Mouse (Mus musculus): ENCODE measurements around the gene Slc39a5. TPM values are rescaled to one million over a fixed set of nuclear protein-coding genes. Genes with fewer than 3 reads are reported as not detected.
A peak's percentile ranks its signal among the peaks of the same experiment; 100 is the strongest.

Slc39a5 gene
- total RNA-seq, 1 experiment from 2014 or later, result not detected

DNA sequence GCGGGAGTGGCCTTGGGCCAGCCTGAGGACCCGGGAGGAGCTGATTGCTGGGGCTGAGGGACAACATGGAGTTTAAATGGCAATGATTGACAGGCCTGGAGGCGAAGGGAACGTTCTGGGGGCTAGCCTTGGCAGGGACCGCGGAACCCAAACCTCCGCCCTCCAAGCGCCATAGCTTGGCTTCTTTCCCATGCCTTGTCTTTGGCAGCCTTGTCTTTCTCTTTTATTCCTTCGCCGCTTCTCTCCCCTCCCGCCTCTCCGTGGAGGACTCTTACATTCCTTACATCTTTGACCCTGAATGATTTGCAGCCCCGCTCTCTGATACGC is 11.0 kb upstream of the Slc39a5 start:
- no peak for ATAC-seq (replicated peaks; ENCODE audit: insufficient number of reproducible peaks, low FRiP score, low TSS enrichment, poor library complexity, severe bottlenecking)

DNA sequence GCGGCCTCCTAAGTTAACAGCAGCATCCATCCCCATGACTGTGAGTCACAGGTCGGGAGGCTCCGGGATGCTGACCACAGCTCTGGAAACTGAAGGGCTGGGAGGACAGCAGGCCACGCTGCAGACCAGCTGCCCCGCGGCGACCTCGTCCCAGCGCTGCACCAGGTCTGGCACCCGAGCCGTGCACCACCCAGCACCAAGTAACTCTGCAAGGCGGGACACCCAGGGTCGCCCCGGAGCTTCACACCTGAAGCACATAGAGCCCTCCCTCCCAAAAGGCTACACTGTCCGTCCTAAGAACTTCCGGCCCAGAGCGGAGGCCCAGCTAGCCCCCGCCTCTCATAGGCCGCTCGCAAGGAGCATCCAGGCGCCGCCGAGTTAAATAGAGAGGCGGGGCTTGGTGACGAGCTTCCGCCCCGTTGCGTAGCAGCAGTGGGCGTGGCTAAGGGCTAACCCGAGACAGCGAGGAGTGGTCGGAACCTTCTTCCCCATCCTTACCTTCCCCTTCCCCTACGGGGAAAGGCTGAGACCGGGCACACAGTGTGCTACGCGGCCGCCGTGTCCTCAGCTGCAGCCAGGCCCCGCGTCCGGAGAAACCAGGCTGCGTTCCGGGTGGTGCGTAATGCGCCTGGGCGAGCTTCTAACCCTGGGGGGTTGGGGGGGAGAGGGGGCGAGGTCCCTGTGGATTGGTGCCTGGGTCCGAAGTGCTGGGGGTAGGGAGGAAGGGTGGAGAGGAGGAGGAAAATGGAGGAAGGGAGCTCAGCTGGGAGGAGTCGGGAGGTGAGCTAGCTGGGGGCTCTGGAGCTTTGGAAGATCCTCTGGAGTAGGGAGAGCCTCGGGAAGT is 10.4 kb upstream of the Slc39a5 start, which contains the start of the genes Nabp2 and Rnf41:
Gene Nabp2 (minus strand): TSS at position 282 of the 844 bp plus-strand sequence.
Gene Rnf41 (plus strand): TSS at position 447 of the 844 bp plus-strand sequence.
- ATAC-seq (replicated peaks; ENCODE audit: insufficient number of reproducible peaks, low FRiP score, low TSS enrichment, poor library complexity, severe bottlenecking), result peak; percentile 82

DNA sequence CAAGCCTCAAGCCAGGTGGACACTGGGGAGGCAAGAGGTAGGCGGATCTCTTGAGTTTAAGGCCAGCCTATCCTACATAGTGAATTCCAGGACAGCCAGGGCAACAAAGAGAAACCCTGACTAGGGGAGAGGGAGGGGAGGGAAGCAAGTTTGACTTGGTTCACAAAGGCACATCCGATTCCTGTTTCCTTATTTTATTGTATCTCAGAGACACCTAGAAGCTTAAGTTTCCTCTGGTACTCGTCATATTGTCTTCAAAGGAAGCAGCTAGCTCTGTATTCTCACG is 9.5 kb upstream of the Slc39a5 start:
- no peak for ATAC-seq (replicated peaks; ENCODE audit: insufficient number of reproducible peaks, low FRiP score, low TSS enrichment, poor library complexity, severe bottlenecking)

DNA sequence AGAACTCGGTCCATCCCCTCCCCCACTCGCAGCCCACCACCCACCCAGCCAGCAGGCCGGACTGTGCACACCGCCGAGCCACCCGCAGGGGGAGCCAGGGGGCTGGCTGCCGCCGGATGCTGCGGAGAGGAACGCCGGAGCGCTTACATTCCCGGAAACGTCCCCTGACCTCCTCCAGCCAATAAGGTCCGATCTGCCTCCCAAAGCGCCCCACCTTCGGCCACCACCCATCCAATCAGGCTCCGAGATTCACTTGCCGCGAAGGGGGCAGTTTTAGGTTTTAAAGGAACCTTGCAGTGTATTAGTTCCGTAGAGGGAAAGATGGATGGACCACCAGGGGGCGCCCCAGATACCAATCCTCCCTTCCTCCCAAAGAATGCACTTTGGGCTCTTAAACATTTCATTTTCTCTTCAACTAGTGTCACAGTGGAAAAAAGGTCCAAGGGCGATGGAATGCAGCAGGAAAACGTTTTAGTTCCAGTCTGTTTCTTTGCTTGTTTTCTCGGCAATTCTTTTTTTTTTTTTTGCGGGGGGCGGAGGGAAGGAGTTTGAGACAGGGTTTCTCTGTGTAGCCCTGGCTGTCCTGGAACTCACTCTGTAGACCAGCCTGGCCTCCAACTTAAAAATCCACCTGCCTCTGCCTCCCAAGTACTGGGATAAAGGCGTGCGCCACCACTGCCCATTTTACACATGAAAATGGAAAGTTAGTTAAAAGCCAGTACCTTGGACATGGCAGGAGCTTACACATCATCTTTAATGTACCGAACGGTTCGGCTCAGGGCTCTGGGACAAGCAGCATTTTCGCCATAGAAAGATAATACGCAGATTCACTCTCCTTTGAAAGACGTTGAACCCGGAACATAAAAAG is 8.9 kb upstream of the Slc39a5 start:
- peak; percentile 92 for ATAC-seq (replicated peaks; ENCODE audit: insufficient number of reproducible peaks, low FRiP score, low TSS enrichment, poor library complexity, severe bottlenecking)

DNA sequence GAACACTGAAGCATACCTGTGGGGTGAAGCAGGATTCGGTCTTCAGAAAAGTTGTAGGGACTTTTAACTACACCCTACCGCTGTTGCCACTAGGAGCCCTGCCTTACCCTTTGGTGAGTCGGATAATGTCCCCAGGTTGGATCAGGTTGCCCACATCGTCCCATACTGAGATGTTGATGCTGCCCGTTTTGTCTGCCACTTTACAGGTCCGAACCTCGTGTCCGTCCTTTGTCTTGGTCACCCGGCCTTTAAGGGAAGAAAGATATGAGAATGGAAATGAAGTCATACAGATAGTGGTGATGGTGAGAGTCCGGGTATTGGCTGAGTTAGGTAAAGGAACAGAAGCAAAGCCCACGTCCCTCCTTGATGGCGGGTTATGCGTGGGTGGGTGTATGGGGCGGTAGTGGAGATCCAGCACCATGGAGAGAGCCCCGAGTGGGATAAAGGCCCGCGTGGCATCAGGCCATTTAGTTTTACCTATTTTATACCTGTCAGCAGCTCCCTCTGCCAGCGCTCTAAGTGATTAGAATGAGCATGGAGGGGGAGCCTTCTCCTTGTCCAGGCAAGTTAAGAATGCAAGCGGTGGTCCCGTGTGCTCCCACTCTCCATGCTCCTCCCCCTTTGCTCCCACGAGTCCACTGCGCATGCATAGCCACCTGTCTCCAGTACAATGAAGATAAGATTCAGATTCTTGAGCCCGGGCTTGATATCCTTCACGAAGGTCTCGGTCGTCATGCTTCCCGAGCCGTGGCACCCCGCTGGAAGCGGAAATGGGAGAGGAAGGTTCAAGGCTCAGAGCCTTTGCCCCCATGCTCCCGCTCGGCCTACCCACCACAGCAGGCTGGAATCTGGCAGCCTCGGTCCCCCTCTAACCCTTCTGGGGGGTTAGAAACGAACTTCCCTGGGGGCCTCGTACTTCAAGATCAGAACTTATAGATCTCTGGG is 7.8 kb upstream of the Slc39a5 start:
- ATAC-seq (replicated peaks; ENCODE audit: insufficient number of reproducible peaks, low FRiP score, low TSS enrichment, poor library complexity, severe bottlenecking), result no peak

DNA sequence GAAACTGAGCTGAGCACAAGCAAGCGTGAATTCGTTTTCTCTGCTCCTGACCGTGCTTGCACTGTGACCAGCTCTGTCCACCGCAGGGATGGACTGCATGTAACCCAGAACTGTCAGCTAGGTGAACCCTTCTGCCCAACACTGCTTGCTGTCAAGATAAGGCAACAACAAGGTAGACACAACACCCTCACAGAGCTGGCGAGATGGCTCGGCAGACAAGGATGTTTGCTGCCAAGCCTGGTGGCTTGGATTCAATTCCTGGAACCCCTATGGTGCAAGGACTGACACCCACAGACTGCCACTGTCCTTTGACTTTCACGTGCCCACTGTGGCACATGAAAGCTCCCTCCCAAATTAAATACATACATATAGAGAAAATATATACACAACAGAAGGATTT is 2.9 kb upstream of the Slc39a5 start:
- no peak for ATAC-seq (replicated peaks; ENCODE audit: insufficient number of reproducible peaks, low FRiP score, low TSS enrichment, poor library complexity, severe bottlenecking)

DNA sequence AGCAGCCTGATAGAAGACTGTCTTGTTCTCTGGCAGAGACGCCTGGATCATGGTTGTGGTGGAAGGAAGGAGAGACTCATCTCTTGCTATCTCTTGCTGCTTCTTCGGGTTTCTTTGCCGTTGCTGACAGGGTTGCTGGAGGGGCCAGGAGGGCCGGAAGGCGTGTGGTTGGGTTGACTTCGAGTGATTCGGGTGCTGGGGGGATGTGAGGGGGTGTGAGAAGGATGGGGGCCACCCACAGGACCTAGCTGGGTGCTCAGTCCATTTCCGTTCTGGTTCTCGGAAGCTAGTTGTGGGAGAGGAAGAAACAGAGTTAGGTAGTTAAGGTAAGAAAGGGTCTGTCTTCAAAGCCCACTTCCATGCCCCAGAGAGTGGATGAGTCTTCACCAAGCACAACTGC is 609 bp upstream of the Slc39a5 start:
- no peak for ATAC-seq (replicated peaks; ENCODE audit: insufficient number of reproducible peaks, low FRiP score, low TSS enrichment, poor library complexity, severe bottlenecking)

DNA sequence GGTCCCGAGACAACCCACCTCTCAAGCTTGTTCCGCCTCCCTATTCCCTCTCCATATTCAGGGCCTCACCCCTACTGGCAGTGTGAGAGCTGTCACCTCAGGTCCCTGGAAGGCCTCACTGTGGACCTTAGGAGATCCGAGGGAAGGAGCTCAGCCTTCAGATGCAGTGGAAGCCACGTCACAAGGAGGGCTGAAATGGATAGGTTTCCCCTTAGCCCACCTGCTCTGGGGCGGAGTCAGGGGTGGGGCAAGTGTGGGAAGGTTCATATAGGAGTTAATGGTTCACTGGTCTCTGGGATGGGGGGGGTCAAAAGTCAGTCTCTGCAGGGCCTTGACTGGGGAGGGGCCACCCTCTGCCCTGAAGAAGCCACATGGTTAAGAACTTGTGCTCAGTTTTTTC is 691 bp downstream of the Slc39a5 start:
- ATAC-seq (replicated peaks; ENCODE audit: insufficient number of reproducible peaks, low FRiP score, low TSS enrichment, poor library complexity, severe bottlenecking), result no peak

DNA sequence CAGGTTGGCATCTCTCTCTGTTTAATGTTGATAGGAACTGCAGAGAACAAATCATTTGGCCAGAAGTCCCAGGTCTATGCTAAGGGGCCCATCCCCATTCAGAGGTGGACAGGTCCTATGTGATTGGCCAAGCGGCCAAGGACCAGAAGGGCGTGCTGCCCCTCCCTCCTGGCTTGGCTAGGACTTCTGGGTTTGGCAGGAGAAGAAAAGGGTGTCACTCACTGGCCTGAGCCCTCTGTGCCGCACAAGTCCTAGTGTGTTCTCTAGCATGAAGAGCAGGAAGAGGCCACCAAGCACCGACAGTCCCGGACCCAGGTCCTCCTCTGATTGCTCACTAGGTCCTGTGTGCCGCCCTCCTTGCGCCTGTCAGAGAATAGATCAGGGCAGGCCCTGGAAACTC is 3.6 kb downstream of the Slc39a5 start:
- no peak for ATAC-seq (replicated peaks; ENCODE audit: insufficient number of reproducible peaks, low FRiP score, low TSS enrichment, poor library complexity, severe bottlenecking)

DNA sequence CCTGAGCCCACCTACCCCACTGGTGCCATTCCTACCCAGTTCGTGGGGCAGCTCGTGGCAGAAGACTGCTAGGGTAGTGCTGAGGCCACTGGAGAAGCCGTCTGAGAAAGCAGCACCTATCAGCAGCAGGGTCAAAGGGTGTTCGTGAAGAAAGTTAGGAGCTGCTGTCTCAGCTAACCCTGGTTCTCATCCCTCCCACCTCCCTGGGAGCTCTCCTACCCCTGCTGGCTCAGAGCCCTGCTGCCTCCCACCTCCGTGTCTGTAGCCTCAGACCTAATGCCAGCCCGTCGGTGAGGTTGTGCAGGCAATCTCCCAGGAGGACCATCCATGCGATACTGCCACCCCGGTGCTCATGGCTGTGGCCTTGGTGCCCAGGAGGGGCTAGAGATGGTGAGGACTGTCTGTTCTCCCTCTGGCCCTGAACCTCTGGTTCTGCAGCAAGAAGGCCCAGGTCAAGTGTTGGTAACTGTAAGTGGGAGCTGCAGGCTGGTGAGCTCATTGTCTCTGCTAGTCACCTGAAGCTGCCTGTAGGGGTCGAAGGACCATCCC is 4.2 kb downstream of the Slc39a5 start:
- ATAC-seq (replicated peaks; ENCODE audit: insufficient number of reproducible peaks, low FRiP score, low TSS enrichment, poor library complexity, severe bottlenecking), result no peak

DNA sequence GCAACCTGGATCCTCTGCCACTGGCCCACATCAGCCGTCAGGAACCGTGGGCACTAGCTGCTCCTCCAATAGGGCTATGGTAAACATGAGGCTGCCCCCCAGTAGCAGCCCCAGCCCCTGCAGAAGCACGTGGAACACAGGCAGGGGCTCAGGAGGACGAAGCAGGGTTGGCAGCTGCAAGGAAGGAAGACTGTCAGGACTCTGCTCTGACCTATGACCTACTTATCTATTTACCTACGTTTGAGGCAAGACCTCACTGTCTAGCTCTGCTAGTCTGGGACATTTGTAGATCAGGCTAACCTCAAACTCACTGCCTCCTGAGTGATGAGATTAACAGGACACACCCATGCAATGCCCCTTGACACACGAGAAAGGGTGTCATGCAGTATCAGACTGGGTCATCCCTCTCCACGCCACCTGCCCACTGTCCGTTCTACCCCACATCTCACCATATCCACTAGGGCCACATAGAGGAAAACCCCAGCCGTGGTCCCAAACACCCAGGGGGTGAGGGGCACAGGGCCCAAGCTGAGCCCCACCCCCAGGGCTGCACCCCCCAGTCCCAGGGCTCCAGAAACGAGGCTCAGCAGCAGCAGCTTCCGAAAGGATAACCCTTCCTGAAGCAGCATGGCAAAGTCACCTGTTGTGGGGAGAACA is 4.9 kb downstream of the Slc39a5 start:
- ATAC-seq (replicated peaks; ENCODE audit: insufficient number of reproducible peaks, low FRiP score, low TSS enrichment, poor library complexity, severe bottlenecking), result no peak

DNA sequence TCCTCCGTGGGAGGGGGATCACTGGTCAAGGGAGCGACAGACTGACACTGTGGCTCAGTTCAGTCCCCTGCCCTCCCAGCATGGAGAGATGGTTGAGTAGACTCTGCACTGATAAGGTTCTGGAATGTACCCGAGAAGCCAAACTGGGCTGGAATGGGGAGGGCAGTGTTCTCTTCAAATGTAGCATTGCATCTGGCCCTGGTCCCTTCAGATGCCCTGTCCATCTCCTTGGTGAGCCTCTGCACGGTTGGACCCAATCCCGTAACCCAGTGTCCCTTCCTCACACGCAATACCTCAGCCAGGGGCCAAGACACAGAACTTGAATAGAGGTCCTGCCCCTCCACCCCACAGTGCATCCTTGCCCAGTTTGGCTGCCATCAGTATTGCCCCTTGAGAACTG is 9.2 kb downstream of the Slc39a5 start:
- no peak for ATAC-seq (replicated peaks; ENCODE audit: insufficient number of reproducible peaks, low FRiP score, low TSS enrichment, poor library complexity, severe bottlenecking)

DNA sequence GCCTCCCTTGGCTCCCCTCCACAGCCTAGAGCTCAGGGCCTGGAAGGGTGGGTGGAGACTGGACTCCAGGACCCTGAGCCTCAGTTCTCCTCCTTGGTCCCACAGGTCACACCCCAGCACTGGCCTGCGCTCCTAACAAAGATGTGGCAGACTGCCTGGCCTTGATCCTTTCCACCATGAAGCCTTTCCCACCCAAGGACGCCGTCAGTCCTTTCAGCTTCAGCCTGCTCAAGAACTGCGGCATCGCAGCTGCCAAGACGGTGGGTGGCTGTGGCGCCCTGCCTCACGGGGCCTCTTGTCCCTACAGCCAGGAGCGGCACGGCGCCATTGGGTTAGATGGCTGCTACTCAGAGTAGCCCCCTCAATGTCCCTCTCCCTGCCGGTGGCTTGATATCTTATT is 10.7 kb downstream of the Slc39a5 start:
- ATAC-seq (replicated peaks; ENCODE audit: insufficient number of reproducible peaks, low FRiP score, low TSS enrichment, poor library complexity, severe bottlenecking), result no peak

DNA sequence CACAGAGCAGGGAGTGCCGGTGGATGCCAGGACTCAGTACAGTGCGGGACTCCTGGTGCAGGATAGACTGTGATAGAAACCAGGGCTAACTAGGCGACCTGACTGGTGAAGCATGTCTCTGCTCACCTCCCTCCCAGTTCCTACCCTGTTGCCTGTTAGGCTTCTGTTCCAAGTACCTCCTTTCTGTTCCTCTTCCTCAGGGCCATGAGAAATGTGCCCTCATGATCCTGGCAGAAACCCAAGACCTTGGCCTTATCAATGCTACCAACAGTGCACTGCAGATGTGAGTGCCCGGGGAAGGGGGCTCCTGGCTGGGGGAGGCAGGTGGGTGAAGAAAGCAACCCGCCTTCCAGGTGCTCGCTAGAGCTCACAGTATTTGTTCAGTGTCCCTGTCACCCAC is 11.5 kb downstream of the Slc39a5 start:
- ATAC-seq (replicated peaks; ENCODE audit: insufficient number of reproducible peaks, low FRiP score, low TSS enrichment, poor library complexity, severe bottlenecking), result peak; percentile 19; the same call in 1 of the 2 replicates

DNA sequence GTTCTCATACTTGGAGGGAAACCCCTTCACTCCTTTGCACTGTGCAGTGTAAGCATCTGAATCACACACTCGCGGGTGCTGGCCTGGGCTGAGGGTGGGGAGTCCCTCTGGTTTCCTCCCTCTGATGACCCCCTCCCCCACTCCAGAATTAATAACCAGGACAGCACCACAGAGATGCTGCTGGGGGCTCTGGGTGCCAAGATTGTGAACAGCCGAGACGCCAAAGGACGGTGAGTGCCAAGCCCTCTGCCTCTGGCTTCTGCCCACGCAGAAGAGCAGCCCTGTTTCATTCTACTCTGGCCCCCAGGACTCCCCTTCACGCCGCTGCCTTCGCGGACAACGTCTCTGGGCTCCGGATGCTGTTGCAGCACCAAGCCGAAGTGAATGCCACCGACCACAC is 12.1 kb downstream of the Slc39a5 start:
- no peak for ATAC-seq (replicated peaks; ENCODE audit: insufficient number of reproducible peaks, low FRiP score, low TSS enrichment, poor library complexity, severe bottlenecking)

DNA sequence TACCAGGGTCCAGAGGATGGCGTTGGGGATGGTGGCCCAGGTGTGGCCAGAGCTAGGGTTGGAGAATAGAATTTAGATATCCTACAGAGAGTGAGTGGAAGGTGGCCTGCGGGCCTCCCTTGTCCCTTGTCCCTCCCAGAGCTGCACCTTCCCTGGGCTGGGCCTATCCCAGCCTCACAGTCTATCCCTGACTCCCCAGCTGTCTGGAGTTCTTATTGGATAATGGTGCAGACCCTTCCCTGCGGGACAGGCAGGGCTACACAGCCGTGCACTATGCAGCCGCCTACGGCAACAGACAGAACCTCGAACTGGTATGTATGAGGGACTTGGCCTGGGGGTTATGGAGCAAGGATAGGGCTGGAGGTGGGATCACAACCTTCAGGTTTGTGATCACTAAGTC is 15.1 kb downstream of the Slc39a5 start:
- no peak for ATAC-seq (replicated peaks; ENCODE audit: insufficient number of reproducible peaks, low FRiP score, low TSS enrichment, poor library complexity, severe bottlenecking)

DNA sequence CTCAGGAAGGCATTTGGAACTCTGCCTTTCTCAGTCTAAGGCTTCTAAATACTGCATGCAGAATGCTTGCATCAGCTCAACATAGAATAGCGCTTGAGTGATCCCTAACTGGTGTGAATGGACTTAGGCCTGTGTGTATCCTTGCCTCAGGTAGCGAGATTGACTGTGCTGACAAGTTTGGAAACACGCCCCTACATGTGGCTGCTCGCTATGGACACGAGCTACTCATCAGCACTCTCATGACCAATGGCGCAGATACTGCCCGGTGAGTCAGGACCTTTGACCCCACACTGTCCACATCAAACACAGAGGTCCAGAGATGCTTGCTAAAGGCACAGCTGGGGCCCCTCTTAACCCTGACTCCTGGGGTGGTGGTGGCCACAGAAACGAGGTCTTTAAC is 18.5 kb downstream of the Slc39a5 start:
- ATAC-seq (replicated peaks; ENCODE audit: insufficient number of reproducible peaks, low FRiP score, low TSS enrichment, poor library complexity, severe bottlenecking), result no peak

DNA sequence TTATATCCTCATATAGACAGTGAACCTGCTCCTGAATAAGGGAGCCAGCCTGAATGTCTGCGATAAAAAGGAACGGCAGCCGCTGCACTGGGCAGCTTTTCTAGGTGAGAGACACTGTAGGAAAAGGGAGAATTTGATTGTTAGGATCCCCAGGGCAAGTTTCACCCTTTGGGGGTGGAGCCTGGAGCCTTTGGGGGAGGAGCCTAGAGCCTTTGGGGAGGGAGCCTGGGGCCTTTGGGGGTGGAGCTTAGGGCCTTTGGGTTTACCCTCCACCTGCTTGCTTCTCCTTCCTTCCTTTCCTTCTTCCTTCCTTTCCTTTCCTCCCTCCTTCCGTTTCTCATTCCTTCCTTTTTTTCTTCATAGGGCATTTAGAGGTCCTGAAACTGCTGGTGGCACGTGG is 20.5 kb downstream of the Slc39a5 start:
- ATAC-seq (replicated peaks; ENCODE audit: insufficient number of reproducible peaks, low FRiP score, low TSS enrichment, poor library complexity, severe bottlenecking), result no peak
